Mouse (Mus musculus): ENCODE data around the gene Rpl41. TPM values are rescaled to one million over a fixed set of nuclear protein-coding genes. Genes with fewer than 3 reads are reported as not detected.
A peak's percentile ranks its signal among the peaks of the same experiment; 100 is the strongest.
"Not testable (repeated sequence)": the region's sequence is repeated elsewhere in the genome, so short reads cannot be mapped to it uniquely, and the experiment has no call there.

Rpl41 gene
- total RNA-seq, 2 experiments from 2014 or later: 2,468 to 2,532 TPM

DNA sequence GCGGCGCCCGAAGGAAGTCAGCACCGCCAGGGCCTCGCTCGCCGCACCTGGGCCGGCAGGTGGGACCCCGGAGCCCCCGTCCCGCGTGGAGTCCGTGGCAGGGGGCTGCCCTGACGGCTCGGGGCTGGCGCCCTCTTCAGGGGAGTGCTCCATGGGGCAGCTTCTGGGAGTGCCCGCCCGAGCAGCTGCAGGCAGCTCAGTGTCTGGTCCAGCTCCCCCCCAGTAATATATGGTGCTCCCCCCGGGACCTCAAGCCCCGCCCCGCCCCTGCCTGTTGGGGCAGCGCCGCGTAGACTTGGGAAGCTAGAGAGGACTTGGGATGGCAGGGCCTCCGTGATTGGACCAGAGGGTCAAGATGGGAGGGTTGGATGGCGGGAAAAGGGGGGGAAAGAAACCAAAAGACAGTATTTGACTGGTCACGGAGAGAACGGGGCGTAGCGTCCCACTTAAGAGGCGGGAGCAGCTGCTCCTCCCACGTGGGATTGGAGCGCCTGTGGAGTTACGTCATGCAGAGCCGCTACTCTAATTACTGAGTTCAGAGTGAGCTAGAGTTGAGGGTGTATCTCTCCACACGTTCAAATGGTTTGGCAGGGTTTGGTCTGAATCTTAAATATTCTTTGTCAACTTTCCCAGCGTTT lies 23.3 kb downstream of the Rpl41 start, which contains the start of gene Esyt1:
Gene Esyt1 (minus strand): TSS at position 201 of the 638 bp plus-strand sequence.
- DNase-seq (ENCODE audit: low spot score in 2 of 2): peak; percentile 79 to 82

DNA sequence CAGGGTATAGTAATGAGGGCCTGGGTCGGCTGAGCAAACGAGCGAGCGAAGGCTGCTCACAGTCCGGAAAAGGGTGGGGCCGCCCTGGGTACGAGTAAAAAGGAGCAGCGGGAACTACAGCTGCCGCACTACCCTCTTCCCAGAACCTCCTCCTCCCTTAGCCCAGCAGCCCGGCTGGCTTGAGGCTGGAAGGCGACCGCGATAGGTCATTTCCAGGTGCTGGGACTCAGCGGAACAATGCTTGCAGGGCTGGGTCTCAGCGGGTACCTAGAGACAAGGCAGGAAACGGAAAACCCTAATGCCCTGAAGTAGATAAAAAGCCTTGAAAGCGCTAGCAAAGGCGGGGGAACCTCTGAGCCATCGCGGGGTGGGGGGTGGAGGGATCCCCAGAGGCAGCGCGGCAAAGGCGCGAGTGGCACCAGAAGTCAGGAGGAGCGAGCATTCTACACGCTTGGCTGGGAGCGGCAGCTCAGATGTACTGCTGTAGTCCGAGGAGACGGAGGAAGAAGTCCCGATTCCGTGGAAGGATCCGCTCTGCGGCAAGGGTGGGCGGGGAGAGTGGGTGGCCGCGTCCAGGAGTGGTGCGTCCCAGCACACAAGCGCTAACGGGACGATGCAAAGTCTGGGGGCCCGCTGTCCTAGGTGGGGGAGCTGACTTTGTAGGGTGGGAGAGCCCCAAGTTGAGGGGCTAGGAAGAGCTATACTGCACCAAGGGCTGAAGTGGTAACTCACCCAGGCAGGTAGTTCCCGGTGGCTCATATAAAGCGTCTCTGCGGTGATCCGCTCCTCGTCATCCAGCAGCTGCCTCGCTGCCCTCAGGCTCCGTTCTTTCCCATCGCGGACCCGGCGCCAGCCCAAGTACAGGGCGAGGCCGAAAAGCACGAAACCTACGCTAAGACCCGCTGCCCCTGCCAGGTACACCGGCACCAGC lies 24.1 kb downstream of the Rpl41 start:
- peak; percentile 24 to 35 for DNase-seq (ENCODE audit: low spot score in 2 of 2)

DNA sequence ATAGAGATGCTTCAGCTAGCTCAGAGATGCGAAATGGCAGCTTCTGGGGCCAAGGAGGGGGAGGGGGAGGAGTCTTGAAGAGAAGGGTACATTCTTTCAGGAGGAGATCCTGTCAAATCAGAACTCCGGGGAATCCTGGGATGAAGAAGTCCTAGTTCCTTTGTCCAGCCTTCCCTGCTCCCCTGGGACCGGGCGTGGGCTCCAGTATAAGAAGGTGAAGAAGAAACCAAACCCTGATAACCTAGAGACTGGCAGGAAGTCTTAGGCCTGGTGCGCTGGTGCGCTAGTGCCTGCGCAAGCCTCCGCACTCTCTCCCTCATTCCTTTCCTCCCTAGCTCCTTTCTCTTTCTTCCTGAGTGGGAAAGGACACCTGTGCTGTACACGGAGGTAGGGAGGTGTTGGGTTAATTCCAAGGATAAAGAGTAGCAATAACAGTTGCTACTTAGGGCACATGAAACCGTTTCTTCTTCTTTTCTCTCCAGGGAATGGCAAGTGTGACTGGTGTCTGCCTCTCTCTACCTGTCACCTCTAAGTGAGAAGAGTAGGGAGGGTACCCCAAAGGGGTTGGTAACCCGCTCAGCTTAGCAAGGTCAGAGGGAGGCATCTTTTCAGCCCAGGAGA lies 24.9 kb downstream of the Rpl41 start:
- DNase-seq (ENCODE audit: low spot score in 2 of 2): no peak

- DNase-seq (ENCODE audit: low spot score in 2 of 2): no peak
Observed at GRCm38 (mm10) chr10:128522351-128522750, 26.8 kb downstream of the Rpl41 start.

DNA sequence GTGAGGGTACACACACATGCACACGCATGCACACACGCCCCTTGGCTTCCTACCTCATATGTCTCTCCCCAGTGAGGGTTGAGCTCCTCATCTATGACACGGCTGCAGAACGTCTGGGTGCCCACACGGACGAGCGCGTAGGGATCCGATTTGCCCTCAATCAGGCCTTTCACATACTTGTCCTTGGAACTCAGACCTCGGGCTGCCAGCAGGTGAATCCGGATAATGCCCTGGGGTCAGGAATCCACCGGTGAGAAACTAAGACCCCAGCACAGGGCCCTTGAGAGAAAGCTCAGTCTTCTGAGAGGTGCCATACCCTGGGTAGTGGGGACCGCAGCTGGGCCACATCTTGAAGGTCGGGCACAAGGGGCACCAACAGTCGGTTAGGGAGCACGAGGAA lies 28.5 kb downstream of the Rpl41 start:
- no peak for DNase-seq (ENCODE audit: low spot score in 2 of 2)

- DNase-seq (ENCODE audit: low spot score in 2 of 2): peak; percentile 52 to 58
Observed at GRCm38 (mm10) chr10:128518833-128519232, 30.3 kb downstream of the Rpl41 start.

- no peak for DNase-seq (ENCODE audit: low spot score in 2 of 2)
Observed at GRCm38 (mm10) chr10:128516677-128517076, 32.4 kb downstream of the Rpl41 start.

DNA sequence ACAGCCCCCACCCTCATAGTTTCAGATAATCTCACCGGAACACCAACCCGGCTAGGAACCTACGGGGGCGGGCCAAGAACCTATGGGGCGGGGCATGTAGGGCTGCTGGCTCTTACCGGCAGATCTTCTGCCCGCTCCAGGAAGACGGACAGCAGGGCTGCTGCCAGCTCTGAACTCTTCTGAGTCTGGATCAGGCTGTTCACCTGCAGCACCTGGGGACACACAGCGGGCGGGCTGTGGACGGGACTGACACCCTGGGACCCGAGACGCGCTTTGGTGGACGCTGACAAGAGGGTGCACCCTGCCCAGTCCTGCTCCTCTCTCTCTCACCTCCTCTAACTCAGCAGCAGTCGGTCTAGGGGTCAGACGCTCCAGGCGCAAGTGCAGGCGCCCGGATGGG lies 33.1 kb downstream of the Rpl41 start:
- no peak for DNase-seq (ENCODE audit: low spot score in 2 of 2)

- DNase-seq (ENCODE audit: low spot score in 2 of 2): no peak
Observed at GRCm38 (mm10) chr10:128515044-128515443, 34.1 kb downstream of the Rpl41 start.

- DNase-seq (ENCODE audit: low spot score in 2 of 2): no peak
Observed at GRCm38 (mm10) chr10:128511761-128512160, 37.3 kb downstream of the Rpl41 start.

DNA sequence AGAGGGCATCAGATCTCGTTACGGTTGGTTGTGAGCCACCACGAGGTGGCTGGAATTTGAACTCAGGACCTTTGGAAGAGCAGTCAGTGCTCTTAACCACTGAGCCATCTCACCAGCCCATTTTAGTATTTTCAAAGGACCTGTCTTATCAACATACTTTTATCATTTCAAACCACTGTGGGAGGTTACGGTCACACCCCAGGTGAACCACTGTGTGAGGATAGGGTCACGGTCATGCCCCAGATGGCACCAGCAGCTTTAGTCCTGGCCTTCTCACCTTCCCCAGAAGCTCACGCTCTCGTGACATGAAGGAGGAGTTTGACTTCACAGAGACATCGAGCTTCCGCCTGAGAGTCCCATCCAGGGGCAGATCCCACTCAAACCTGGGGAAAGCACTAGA lies 37.9 kb downstream of the Rpl41 start:
- DNase-seq (ENCODE audit: low spot score in 2 of 2): no peak

DNA sequence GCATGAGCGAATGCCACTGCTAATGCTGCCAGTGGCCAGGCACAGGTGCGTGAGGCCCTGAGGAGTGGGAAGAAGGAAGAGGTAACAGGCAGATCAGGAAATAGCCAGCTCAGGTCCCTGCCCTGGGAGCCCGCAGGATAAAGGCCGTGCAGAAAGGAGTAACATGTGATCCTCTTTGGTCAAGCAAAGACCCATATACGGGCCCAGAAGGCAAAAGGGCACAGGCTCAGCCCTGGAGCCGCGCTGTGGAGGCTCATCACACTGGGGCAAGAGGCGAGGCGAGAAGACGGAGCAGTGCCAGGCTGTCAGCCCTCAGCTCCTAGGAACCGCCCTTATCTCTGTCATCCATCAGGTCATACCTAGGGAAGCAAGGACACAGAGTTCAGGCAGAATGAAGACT lies 38.8 kb downstream of the Rpl41 start:
- no peak for DNase-seq (ENCODE audit: low spot score in 2 of 2)

DNA sequence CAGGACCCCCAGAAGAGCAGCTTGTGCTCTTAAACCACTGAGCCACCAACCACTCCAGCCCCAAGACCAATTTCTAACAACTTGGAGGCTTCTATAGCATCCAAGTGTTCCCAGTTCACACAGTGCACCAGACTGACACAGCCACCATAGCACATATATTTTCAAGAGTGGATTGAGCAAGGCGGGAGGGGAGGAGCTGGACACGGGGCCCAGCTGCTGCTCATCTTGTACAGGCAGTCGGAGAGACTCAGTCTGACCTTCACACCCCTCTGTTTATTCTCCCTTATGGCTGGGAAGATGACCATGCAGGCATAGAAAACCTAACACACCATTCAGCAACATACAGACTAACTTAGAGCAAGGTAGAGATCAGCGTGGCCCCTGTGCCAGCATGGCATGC lies 39.3 kb downstream of the Rpl41 start:
- no peak for DNase-seq (ENCODE audit: low spot score in 2 of 2)

DNA sequence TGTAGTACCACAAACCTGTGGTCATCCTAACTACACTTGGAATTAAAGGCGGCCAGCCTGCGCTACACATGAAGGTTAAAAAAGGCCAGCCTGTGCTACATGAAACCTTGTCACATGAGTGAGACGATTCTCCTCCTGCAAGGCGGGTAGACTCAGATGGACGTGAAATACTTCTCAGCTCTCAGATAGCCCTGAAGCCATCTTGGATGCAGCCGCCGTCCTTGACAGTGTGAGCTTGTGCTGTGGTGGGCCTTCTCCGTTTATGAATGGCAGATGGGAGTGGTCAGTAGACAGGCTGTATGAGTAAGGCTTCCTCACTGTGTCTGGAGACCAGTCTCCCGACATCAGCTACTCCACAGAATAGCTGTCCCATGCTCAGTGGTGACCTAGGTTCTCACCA lies 39.9 kb downstream of the Rpl41 start:
- DNase-seq (ENCODE audit: low spot score in 2 of 2): no peak

- DNase-seq (ENCODE audit: low spot score in 2 of 2): no peak
Observed at GRCm38 (mm10) chr10:128508260-128508659, 40.8 kb downstream of the Rpl41 start.

- DNase-seq (ENCODE audit: low spot score in 2 of 2): no peak
Observed at GRCm38 (mm10) chr10:128505974-128506373, 43.1 kb downstream of the Rpl41 start.

DNA sequence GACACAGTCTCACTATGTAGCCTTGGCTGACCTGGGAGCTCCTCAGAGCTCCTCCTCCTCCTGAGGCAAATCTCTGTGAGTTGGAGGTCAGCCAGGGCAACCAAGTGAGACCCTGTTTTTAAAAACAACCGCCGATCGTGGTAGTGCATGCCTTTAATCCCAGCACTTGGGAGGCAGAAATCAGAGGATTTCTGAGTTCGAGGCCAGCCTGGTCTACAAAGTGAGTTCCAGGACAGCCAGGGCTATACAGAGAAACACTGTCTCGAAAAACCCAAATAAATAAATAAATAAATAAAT lies 43.8 kb downstream of the Rpl41 start:
- not testable (repeated sequence) for DNase-seq (ENCODE audit: low spot score in 2 of 2)

GRCm38 (mm10) chr10:128504641-128505370 lies 44.3 kb downstream of the Rpl41 start:
- no peak for DNase-seq (ENCODE audit: low spot score in 2 of 2)

DNA sequence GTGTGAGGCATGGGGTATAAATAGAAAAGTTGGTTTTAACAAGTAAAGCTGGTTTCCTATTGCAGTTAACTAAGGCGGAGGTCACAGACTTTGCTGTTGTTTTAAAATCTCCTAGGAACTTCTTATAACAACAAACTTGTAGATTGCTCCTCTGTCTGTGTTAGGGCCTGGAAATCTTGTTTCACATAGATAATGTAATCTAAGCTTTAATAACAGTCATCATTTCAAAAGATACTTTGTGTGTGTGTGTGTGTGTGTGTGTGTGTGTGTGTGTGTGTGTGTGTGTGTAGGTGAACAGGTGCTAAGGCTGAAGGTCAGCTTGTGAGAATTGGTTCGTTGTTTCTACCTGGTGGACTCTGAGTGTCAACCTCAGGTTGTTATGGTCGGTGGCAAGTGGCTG lies 45.1 kb downstream of the Rpl41 start:
- DNase-seq (ENCODE audit: low spot score in 2 of 2): no peak

DNA sequence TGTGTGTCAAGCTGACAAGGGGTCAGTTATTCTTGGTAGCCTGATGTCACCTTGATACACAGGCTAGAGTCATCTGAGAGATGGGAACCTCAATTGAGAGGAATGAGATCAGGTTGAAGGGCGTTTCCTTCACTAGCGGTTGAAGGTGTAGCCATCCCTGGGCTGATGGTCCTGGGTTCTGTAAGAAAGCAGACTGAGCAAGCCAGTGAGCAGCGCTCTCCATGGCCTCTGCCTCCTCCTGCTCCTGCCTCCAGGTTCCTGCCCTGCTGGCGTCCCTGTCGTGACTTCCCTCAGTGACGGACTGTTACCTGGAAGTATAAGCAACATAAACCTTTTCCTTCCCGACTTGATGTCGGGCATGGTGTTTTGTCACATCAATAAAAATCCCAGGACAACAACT lies 45.6 kb downstream of the Rpl41 start:
- DNase-seq (ENCODE audit: low spot score in 2 of 2): no peak

GRCm38 (mm10) chr10:128502341-128502740 lies 46.8 kb downstream of the Rpl41 start:
- DNase-seq (ENCODE audit: low spot score in 2 of 2): no peak

Data from layer of hippocampus, postnatal 10 days (tissue).